Mouse (Mus musculus) thymus, postnatal 25 days (tissue): Measurements from ENCODE around the gene Susd4.

ENCODE experiments used
- DNase-seq: peaks from one replicate; pipeline ENCODE4 v3.0.0; 2022

The Susd4 gene

DNA sequence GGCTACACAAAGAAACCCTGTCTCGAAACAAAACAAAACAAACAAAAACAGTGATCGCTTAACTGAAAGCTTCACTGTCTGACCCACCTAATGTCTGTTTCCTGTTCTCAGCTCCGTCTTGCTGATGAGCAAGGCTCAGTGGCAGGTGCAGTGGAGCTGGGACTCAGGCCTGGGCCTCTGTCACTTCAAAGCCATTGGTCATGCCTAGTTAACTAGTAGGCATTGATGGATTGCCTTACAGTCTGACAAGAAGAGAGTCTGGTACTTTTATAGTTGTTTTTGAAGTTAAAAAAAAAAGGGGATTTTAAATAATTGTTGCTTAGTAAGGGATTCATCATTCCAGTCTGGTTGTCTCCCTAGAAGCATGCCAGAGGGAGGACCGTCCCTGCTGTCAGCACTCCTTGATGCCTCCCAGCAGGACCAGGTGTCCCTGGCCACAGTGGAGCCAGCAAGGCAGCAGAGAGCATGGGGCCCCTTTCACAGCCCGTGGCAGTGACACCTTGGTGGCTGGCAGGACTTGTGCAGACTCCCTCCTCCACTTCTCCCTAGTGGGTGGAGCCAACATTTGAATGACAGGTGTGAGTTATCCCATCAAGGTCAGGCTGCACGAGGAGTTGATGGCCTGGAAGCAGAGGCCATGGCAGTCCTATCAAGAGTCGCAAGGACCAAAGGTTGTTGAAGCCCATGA, 98.2 kb downstream of the Susd4 start:
- DNase-seq: no peak

DNA sequence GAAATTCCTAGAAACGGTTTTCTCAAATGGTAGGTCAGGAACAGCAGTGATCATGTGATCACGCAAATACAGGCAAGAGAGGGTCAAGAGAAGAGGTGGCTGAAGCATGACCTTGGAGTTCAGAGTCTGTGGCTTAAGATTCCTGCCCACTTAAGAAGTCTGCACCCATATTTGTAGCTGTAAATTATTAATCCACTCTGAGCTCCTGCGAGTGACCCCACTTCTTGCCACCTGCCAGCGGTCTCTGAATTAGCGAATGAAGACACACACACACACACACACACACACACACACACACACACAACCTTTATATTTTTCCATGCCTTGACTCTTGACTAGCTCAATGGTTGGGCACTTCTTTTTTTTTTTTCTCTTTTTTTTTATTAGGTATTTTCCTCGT, 99.7 kb downstream of the Susd4 start:
- DNase-seq: no peak

DNA sequence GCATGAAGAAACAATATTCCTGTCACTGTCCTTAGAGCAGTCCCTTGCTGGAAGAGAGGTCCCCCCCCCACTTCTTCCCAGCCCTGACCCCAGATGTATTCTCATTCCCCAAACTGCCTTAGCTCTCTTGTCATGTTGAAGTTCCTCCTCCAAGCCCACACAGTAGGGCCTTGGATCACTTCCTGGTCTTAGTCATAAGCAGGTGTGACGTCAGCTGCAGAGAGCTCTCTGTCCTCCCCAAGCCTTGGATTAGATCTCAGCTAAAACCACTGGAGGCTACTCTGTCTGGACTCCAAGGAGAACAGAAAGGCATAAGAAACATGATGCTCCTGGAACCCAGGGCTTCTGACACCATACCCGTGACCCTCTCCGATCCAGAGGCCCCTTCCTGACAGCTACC, 104.2 kb downstream of the Susd4 start:
- no peak for DNase-seq

DNA sequence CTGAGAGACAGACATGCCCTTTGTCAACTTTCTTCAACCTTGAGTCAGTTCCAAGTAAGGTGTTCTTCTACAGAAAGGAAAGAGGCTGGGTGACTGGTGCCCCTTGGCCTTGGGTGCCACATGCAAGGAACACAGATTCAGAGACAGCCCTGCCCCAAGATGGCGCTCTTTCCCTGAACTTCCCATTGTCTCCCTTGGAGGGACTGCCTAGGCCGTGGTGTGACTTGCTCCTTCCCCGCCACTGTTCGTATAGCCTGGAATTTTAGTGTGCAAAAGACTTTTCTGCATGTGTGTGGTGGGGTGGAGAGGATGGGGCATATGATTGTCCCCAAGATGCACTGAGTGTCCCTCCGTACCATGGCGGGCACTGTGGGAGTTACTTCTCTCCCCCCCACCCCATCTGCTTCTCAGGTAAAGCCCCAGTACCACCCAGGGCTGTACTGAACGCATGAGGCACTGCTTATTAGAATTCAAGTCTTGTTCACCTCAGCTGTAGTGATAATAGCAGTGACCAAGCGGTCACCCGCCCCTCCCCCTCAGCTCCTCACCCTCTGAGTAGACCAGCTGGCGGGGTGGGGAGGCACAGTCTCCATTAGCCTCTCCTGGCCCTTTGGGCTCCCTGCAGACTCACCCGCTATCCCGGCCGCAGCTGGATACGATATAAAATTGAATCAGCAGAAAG, 104.9 kb downstream of the Susd4 start:
- DNase-seq: peak; percentile 5

DNA sequence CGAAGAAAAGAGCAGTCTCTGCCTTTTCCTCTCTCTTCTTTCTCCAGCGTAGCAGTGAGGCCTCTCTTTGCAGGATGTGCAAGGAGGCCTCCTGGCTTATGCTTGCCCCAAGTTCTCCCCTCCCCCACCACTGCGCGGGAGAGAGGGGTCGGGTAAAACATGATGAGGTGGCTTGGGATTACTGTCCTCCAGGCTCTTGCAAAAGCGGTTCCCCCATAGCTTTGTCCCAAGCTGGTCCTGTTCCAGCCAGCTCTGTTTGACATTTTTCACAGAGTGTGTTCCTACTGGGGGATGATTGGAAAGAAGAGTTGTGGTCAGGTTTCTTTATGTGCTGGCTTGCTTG, 105.4 kb downstream of the Susd4 start:
- DNase-seq: no peak

DNA sequence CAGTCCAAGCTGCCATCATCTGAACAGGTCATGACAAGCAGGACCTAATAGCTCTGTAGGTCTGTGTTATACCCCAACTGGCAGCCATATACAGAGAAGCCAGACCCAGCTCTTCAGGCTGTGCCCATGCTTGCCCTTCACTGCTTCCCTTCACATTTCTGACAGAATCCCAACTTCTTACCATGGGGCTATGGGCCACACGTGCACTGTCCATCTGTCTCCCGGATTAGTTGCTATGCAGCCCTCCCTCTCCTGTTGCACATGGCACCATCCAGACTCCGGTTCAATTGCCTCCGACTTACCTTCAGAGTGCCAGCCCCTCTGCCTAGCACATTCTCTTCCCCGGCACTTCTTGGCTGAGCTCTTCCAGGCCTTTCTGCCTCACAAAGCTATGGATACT, 114.5 kb downstream of the Susd4 start:
- DNase-seq: no peak

DNA sequence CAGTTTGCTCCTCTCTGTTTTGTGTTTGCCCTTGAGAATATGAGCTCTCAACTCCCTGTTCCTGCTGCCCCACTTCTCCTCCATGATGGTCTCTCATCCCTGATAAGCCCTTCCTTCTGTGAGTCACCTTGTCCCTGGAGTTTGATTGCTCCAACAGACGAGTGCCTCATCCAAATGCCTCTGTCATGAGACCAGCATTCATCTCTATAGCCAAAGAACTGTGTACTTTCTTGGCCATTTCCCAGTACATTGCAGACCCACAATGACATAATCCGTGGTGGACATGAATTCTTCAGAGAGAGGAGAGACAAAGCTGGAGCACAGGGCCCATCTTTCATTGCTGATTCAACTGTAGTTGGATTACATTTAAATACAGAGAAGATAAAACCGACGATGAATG, 115.1 kb downstream of the Susd4 start:
- no peak for DNase-seq

DNA sequence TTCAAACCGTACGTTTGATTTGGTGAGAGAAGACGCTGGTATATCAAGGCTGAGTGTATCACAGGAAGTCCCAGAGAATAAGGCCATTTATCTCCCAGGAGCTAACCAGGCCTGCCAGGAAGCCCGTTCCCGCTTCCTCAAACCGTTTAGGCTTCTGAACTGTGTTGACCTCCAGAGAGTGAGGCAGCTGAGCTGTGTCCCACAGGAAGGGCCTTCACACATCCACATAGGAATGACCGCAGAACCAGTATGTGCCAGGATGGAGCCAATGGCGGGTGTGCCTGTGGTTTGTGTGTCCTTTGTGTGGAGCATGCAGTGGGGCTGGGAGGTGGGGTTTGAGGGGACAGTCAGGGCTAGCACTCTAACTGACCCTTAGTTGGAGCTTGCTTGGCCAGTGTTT, 117.6 kb downstream of the Susd4 start:
- no peak for DNase-seq

DNA sequence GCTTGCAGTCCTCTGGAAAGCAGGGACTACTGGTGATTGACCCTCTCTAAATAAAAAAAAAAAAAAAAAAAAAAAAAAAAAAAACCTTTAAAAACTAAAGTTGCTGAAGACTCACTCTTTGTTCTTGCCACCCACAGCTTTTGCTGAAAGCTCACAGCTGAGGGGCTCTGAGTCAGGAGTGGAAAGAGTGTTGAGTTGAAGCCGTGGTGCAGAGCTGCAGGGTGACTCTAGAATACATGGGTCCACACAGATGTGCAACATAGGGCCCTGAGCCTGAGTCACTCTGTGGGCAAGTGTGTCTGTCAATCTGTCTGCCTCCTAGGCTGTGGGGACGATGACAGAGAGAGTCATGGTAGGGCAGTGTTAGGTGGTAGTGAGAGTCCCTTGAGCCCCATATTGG, 119.0 kb downstream of the Susd4 start:
- DNase-seq: no peak

DNA sequence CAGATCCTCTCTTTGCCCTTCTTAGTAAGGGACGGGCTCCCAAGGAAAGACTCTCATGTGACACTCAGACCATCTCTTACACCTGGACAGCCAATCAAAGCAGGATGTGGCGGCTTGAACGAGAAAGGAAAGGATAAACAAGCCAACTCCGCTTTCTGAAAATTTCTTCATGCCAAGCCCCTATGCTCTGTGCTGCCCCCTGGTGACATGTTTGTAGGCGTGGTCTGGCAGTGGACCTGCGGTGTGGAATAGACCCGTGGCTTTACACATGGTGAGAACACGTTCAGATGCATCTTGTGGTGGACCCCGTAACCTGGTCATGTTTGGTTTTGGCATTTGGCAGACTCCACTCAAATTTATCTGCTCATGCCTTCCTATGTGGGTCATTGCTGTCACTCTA, 132.0 kb downstream of the Susd4 start:
- peak; percentile 52 for DNase-seq

DNA sequence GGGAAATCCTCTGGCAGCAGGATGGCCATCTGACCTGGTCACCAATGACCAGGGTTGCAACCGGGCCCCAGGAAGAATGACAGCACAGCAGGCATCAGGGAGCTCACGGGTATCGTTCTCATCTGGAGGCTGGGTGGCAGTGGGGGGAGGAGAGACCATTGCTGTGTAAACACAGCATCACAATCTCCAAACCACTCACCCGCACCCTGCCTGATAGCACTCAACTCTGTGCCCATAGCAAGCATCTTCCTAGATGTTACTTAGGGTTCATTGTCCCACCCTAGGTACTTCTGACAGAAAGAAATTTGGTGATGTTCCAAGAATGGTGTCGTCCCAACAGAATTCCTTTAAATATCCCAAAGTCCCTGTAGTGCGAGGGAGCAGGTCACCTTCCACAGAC, 133.4 kb downstream of the Susd4 start:
- DNase-seq: no peak

DNA sequence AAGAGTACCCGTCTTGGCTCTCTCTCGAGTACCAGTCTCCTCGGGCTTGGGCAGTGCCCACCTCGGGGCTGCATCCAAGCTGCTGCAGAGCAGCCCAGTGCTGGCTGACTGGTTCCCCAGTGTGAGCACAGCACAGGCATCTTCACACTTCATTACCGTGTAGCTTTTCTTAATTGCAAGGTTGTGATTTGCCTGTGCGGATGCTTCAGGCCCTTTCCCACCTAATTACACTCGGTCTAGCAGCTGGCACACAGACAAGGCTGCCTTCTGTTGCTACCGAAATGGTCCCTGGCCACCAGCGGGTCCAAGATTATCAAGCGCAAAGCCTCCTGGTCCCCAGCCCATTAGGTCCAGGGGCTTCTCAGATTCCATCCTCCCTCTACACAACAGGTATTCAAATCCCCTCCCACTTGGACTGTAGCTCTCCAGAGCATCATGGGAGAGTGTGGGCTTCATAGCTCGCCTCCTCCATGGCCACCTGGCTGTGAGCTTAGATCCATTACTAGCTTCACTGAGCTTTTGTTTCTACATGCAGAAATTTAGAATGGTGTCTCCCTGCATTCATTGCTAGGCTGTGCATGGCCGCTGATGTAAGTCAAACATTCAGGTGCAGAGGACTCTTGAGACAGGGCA, 134.0 kb downstream of the Susd4 start:
- DNase-seq: no peak

DNA sequence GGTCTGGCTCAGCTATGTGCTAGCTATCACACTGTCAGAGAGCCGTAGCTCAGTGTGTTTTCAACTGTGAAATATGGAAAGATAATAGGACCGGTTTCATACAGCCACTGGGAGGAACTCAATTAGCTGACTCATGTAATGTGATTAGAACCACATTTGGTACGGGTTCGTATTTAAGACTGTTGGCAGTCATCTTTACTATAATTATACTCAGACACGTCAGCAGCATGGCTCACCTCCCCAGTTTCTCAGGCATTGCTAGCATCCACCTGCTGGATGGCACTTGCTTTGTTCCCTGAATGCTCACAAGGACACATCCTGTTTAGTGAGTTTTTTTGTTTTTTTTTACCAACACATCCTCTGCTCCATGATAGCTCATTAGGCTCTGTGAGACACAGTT, 138.4 kb downstream of the Susd4 start:
- no peak for DNase-seq

DNA sequence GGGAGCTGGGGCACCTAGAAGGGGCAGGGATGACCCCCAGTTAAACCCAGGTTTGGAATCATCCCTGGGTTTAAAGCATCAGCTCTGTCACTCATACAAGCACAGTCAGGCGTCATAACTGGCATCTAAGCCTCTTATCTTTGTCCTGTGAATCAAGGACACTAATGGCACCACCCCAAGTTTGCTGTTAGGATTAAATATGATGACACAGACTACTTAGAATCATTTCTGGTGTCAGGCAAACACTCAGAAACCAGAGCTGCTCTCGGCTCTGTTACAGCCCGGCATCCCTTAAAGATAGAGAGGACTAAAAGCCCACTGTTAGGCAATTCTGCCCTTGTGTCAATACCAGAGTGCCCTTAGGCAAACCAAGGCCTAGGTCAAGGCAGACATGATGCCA, 139.2 kb downstream of the Susd4 start:
- no peak for DNase-seq

DNA sequence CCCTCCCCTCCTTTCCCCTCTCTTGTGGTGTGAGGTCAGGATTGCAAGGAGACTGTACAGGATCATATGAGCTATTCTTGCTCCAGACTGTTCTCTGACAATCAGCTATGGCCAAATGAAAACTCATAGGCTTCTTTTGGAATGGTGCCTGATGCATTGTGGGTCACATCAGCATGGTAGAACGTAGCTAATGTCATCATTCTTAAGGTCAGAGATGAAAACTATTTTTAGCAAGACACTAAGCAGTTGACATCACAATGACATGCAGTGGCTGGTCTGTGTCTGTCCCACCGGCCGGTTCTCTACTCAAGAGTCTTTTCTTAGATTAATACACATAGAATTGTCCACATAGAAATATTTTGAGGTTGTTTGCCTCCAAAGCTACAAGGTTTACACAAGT, 142.0 kb downstream of the Susd4 start:
- DNase-seq: no peak

DNA sequence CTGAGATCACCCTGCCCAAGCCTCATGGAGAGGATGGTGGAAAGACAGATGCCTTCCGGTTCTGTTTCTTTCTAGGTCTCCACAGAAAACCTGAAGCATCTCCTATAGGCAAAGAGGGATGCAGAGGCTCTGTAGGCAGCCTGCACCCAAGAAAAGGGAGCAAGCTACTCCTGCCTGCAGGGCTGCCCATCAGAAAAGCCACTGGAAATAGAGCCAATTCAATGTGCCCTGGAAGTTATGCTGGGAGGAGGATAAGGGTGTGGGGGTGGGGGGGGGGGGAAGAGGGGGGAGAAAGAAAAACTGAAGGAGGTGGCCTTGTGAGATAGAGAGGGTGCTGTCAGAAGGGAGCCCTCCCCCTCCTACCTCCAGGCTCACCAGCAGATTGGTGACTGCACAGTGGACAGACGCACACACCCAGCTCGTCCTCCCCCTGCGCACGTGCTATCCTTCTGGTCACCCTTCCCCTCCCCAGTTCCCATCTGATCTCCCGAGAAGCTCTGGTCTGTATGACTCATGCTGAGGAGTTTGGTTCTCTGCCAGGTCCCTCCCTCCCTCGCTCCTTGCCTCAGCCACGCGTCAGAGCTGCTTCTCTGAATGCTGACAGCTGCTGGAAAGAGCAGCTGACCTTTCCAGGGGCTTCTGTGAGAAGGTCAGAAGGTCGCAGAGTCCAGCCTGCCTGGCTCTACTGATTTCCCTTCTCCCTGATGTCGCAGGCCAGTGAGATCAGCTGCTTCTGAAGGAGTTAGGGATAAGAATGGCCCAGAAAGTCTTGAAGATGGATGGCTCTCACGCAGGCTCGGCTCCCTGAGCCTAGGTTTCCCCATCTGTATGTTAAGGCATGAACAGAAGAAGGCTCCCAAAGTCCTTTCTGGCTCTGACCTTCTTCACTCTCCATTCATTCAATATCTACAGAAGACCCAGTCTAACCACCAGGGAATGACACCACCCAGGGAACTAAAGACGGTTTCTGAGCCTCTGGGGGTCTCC, 144.7 kb downstream of the Susd4 start:
- DNase-seq: peak; percentile 3

DNA sequence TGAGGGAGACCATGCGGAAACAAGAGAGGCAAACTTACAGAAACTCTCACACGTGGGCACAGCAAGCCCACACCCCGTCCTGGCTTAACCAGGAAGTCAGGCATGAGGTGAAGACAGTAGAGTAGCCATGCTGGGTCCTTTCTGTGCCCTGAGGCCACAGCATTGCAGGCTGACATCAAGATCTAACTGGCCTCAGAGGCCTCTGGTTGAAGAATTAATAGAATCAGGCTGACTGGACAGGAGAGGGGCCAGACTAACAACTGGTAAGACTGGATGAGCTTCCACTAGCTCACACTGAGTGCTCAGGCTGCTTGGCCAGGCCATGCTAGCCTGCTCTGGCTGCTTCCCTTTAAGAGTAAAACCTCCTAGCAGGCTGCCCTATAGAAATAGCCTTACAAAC, 145.4 kb downstream of the Susd4 start:
- DNase-seq: no peak

DNA sequence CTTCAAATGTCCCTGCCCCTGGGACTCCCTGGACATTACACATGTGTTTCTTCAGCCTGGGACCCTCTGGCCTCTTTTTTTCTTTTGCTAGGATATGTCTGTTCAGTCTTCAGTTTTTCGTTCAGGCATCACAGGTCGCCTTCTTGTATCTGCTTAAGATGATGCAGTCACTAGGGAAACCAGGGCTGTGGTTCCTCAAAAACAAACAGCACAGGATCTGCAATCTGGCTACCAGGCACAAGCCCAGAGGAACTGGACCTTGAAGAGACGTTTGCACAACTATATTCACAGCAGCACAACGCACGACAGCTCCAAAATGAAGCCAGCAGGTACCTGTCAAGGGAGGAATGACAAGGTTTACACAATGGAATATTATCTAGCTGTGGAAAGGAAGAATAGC, 145.9 kb downstream of the Susd4 start:
- no peak for DNase-seq

DNA sequence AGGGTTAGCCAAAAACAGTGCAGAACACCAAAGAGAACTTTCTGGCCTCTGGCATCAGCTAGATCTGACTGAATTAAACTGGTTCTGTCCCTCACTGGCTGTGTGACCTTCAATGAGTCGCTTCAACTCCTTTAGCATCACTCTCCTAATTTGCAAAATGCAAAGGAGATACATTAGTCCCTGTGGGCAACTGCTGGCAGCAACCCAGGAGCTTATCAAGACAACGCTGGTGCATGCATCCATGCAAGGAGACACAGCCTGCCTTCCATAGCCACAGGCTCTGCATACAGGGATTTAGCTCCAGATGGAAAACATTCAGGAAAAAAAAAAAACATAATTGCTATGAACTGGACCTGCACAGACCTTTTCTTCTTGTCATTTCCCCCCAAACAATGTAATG, 148.9 kb downstream of the Susd4 start:
- DNase-seq: no peak

DNA sequence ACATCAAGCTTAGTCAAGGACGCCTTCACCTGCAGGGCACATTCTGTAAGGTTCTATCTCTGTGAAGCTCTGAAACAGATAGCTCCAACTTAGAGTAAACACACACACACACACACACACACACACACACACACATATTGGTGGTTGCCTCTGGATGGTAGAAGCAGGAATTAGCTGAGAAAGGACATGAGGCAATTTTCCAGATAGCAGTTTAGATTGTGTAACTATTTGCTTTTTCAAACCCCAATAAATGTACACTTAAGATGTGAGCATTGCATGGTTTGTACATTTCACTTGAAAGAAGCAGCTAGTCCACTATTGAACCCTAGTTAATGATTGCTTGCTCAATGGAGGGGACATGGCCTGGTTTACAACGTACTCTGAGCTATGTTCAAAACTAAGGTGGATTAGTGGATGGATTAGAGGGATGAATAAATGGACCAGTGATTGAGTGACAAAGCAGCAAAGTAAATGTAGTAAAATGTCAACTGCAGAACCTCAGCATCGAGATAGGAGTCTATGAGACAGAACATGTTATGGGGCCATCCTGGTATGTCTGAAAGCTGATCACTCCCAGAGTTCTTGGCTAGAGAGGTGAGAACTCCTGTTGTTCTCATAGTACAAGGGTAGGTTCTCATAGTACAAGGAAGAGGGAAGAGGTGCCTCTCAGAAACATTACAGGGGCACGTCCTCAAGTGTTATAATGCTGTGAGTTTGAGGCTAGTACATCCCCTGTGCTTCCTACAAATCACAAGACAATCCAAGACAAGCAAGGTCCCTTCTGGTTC, 150.7 kb downstream of the Susd4 start:
- no peak for DNase-seq

DNA sequence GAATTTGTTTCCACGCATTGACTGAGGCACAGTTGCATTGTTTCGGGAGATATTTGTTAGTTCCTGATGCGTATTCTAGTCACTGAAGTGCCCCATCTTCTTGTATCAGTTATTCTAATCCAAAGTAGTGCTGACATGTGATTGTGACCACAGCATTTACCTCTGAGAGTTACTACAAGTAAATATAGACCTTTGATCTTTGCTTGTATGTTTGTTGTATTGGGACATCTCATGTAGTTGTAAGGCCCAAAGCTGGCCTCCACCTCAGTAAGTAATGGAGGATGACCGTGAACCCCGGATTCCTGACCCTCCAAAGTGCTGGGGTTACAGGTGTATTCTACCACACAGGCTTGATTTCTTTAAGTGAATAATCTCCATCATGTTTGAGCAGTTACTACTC, 152.5 kb downstream of the Susd4 start:
- no peak for DNase-seq

DNA sequence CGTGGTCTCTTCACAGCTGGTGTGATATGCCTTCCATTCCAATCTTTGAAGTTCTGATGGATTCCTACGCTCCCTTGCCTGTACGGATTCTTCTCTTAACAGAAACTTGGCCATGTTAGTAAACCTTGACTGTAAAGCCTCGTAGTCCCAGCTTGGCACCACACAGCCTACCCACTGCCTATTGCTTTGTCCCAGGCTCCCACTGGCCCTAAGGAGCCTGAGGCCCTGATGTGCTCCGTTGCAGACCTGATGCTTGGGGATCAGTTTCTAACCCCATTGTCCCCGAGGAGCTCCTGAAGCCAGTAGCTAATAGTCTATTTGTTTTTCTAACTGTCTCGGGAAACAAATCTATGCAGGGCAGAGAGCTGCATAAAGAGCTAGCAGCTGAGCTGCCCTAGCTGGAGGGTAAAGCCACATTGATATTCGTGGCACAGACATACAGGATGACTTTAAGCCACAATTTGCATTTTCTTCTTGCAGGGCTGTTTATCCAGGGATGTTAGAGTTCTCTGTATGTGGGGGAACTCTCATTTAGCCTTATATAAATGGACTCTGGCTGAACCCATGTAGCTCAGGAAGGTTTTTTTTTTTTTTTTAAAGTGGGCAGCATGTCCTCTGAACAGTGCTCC, 155.2 kb downstream of the Susd4 start:
- DNase-seq: no peak
